Mouse (Mus musculus) myocyte (in vitro differentiated cells): Measurements from ENCODE around the gene Eef2k. TPM values are rescaled to one million over a fixed set of nuclear protein-coding genes. Genes with fewer than 3 reads are reported as not detected.

Experiments
- H3K27me3 ChIP-seq: one replicate; pipeline ENCODE4 v1.6.1; 2011; ENCODE audit not compliant: control insufficient read depth, insufficient read depth, insufficient read length
- H3K36me3 ChIP-seq: one replicate; pipeline ENCODE4 v1.6.1; 2011; ENCODE audit not compliant: control insufficient read depth, insufficient read depth
- H3K4me2 ChIP-seq: one replicate; pipeline ENCODE4 v1.6.1; 2011; ENCODE audit warnings: low read depth, control low read depth
- H3K4me3 ChIP-seq: one replicate; pipeline ENCODE4 v1.5.1; 2011; ENCODE audit warnings: mild to moderate bottlenecking, control low read depth, moderate library complexity
- H3K79me2 ChIP-seq: one replicate; pipeline ENCODE4 v1.6.1; 2011; ENCODE audit not compliant: control insufficient read depth, insufficient read depth
- H3ac ChIP-seq: one replicate; pipeline ENCODE4 v1.6.1; 2011; ENCODE audit not compliant: control insufficient read depth, insufficient read length
- CEBPB ChIP-seq: IDR thresholded peaks from 2 replicates; pipeline ENCODE4 v1.6.1; 2011; ENCODE audit warnings: mild to moderate bottlenecking, moderate library complexity; ENCODE audit not compliant: poor library complexity, insufficient read depth, severe bottlenecking
- E2F4 ChIP-seq: IDR thresholded peaks from one replicate; pipeline ENCODE4 v1.6.1; 2011; ENCODE audit warnings: mild to moderate bottlenecking, control low read depth, moderate library complexity; ENCODE audit not compliant: insufficient read depth
- MAX ChIP-seq: IDR thresholded peaks from one replicate; pipeline ENCODE4 v1.6.1; 2011; ENCODE audit warnings: low read depth, mild to moderate bottlenecking, control low read depth
- MYOD1 ChIP-seq, 3 experiments: IDR thresholded peaks; one replicate each; pipeline ENCODE4 v1.6.1; 2011; ENCODE audit warnings: control low read depth in 2 of 3, low read depth in 2 of 3, mild to moderate bottlenecking in 2 of 3, moderate library complexity in 1 of 3; ENCODE audit not compliant: insufficient read length in 2 of 3, control insufficient read depth in 1 of 3
- MYOG ChIP-seq, 3 experiments: IDR thresholded peaks; one replicate each; pipeline ENCODE4 v1.6.1; 2011; ENCODE audit warnings: control low read depth in 2 of 3, low read depth in 2 of 3, mild to moderate bottlenecking in 2 of 3; ENCODE audit not compliant: insufficient read length in 2 of 3, control insufficient read depth in 1 of 3, insufficient read depth in 1 of 3
- POLR2A ChIP-seq: IDR thresholded peaks from one replicate; pipeline ENCODE4 v1.6.1; 2011; ENCODE audit warnings: low read depth, mild to moderate bottlenecking, control low read depth, moderate library complexity; ENCODE audit not compliant: insufficient read length
- POLR2AphosphoS2 ChIP-seq: IDR thresholded peaks from one replicate; pipeline ENCODE4 v1.6.1; 2011; ENCODE audit warnings: low read depth, control low read depth; ENCODE audit not compliant: insufficient read length
- REST ChIP-seq: IDR thresholded peaks from one replicate; pipeline ENCODE4 v1.6.1; 2011; ENCODE audit warnings: mild to moderate bottlenecking, control low read depth, moderate library complexity; ENCODE audit not compliant: insufficient read depth, insufficient read length
- SRF ChIP-seq: IDR thresholded peaks from one replicate; pipeline ENCODE4 v1.6.1; 2011; ENCODE audit warnings: low read depth; ENCODE audit not compliant: control insufficient read depth, insufficient read length
- TCF12 ChIP-seq: IDR thresholded peaks from one replicate; pipeline ENCODE4 v1.6.1; 2011; ENCODE audit warnings: mild to moderate bottlenecking, control low read depth; ENCODE audit not compliant: poor library complexity, insufficient read depth, severe bottlenecking
- TCF3 ChIP-seq: IDR thresholded peaks from one replicate; pipeline ENCODE4 v1.6.1; 2011; ENCODE audit warnings: low read depth, control low read depth; ENCODE audit not compliant: insufficient read length
- USF1 ChIP-seq: IDR thresholded peaks from one replicate; pipeline ENCODE4 v1.6.1; 2011; ENCODE audit warnings: low read depth, mild to moderate bottlenecking, control low read depth, moderate library complexity
- polyA plus RNA-seq: library from polyadenylated mRNA; unstranded; fragments of >200 nt; fragmentation: generic; extraction: Trizol; gene quantifications from one replicate; pipeline ENCODE4 v1.2.1, GENCODE M21; 2012; ENCODE audit warnings: missing spikeins

Eef2k gene
- polyA plus RNA-seq, 1 experiment = 32.3 TPM

GRCm38 (mm10) chr7:120865832-120866231 lies 23.2 kb downstream of the Eef2k start:
- H3K4me2 ChIP-seq = peak overlapping the region; percentile 72

GRCm38 (mm10) chr7:120866684-120867083 lies 24.1 kb downstream of the Eef2k start:
- H3ac ChIP-seq = no peak overlapping the region
- H3K79me2 ChIP-seq = peaks cover 10% of the 10 kb centered on the region
- peak overlapping the region; percentile 72 for H3K4me2 ChIP-seq
- H3K36me3 ChIP-seq = no peaks in the 10 kb centered on the region
- no peak for TF ChIP-seq USF1
- no peak overlapping the region for H3K4me3 ChIP-seq
- H3K27me3 ChIP-seq = no peaks in the 10 kb centered on the region

More at GRCm38 (mm10) chr7:120865832-120866231, 23.2 kb downstream of the Eef2k start:
- H3K79me2 ChIP-seq = peaks cover 10% of the 10 kb centered on the region
- no peak overlapping the region for H3K4me3 ChIP-seq
- H3ac ChIP-seq = no peak overlapping the region
- peak; percentile 36 for TF ChIP-seq SRF
- TF ChIP-seq MYOD1 (IDR thresholded peaks at IDR 0.05; ENCODE audit: control insufficient read depth in 1 of 3, insufficient read length in 2 of 3, low read depth in 2 of 3) = peak in 1 of 3 experiments; percentile 54
- TF ChIP-seq TCF12 = no peak
- no peaks in the 10 kb centered on the region for H3K27me3 ChIP-seq
- no peaks in the 10 kb centered on the region for H3K36me3 ChIP-seq

GRCm38 (mm10) chr7:120867720-120868119 lies 25.1 kb downstream of the Eef2k start:
- Histone ChIP-seq H3K27me3 (no peaks in the 10 kb centered on the region), H3K36me3 (no peaks in the 10 kb centered on the region), H3K4me2 (no peak overlapping the region), H3K4me3 (no peak overlapping the region), H3ac (no peak overlapping the region), H3K79me2 (peaks cover 10% of the 10 kb centered on the region)
- TF ChIP-seq REST = no peak
- TF ChIP-seq POLR2A = no peak
- no peak for TF ChIP-seq TCF12
- TF ChIP-seq MAX = no peak
- no peak for TF ChIP-seq POLR2AphosphoS2
- no peak for TF ChIP-seq CEBPB
- no peak for TF ChIP-seq MYOD1 (IDR thresholded peaks at IDR 0.05; ENCODE audit: control insufficient read depth in 1 of 3, insufficient read length in 2 of 3, low read depth in 2 of 3)
- no peak for TF ChIP-seq E2F4
- TF ChIP-seq SRF = no peak
- TF ChIP-seq TCF3 = no peak
- no peak for TF ChIP-seq USF1
- TF ChIP-seq MYOG (IDR thresholded peaks at IDR 0.05; ENCODE audit: control insufficient read depth in 1 of 3, insufficient read depth in 1 of 3, insufficient read length in 2 of 3, low read depth in 2 of 3) = no peak

- Histone ChIP-seq H3K36me3 (peaks cover 4% of the 10 kb centered on the region), H3K4me2 (no peak overlapping the region), H3K4me3 (no peak overlapping the region), H3ac (no peak overlapping the region), H3K79me2 (peaks cover 5% of the 10 kb centered on the region), H3K27me3 (no peaks in the 10 kb centered on the region)
- TF ChIP-seq TCF12 = no peak
- TF ChIP-seq POLR2AphosphoS2 = no peak
- no peak for TF ChIP-seq SRF
- no peak for TF ChIP-seq MAX
- no peak for TF ChIP-seq TCF3
- no peak for TF ChIP-seq MYOG (IDR thresholded peaks at IDR 0.05; ENCODE audit: control insufficient read depth in 1 of 3, insufficient read depth in 1 of 3, insufficient read length in 2 of 3, low read depth in 2 of 3)
- TF ChIP-seq E2F4 = no peak
- no peak for TF ChIP-seq MYOD1 (IDR thresholded peaks at IDR 0.05; ENCODE audit: control insufficient read depth in 1 of 3, insufficient read length in 2 of 3, low read depth in 2 of 3)
- TF ChIP-seq REST = no peak
- TF ChIP-seq USF1 = no peak
- no peak for TF ChIP-seq POLR2A
- TF ChIP-seq CEBPB = no peak
These were observed 27.3 kb downstream of the Eef2k start for GRCm38 (mm10) chr7:120869883-120870282.

GRCm38 (mm10) chr7:120870431-120871008 lies 27.9 kb downstream of the Eef2k start:
- no peak for TF ChIP-seq TCF12
- no peak for TF ChIP-seq MAX
- no peak for TF ChIP-seq E2F4
- no peak for TF ChIP-seq SRF
- no peak for TF ChIP-seq POLR2AphosphoS2
- TF ChIP-seq MYOG (IDR thresholded peaks at IDR 0.05; ENCODE audit: control insufficient read depth in 1 of 3, insufficient read depth in 1 of 3, insufficient read length in 2 of 3, low read depth in 2 of 3) = no peak
- TF ChIP-seq TCF3 = no peak
- no peak for TF ChIP-seq MYOD1 (IDR thresholded peaks at IDR 0.05; ENCODE audit: control insufficient read depth in 1 of 3, insufficient read length in 2 of 3, low read depth in 2 of 3)
- TF ChIP-seq CEBPB = no peak
- TF ChIP-seq REST = no peak
- TF ChIP-seq POLR2A = no peak
- TF ChIP-seq USF1 = no peak
- Histone ChIP-seq H3K36me3 (peaks cover 4% of the 10 kb centered on the region), H3ac (no peak overlapping the region), H3K4me3 (no peak overlapping the region), H3K27me3 (no peaks in the 10 kb centered on the region), H3K79me2 (peaks cover 5% of the 10 kb centered on the region), H3K4me2 (no peak overlapping the region)
